Mouse (Mus musculus): ENCODE data around the gene Fam214a. TPM values are rescaled to one million over a fixed set of nuclear protein-coding genes. Genes with fewer than 3 reads are reported as not detected.

Fam214a gene
- total RNA-seq, 1 experiment from 2014 or later: 29.0 TPM

- ATAC-seq (replicated peaks in 1 of 2; ENCODE audit: insufficient read depth in 1 of 2, low FRiP score in 2 of 2, low TSS enrichment in 1 of 2, low read depth in 1 of 2, poor library complexity in 2 of 2, severe bottlenecking in 2 of 2): peak; percentile 89 to 99
Observed at GRCm38 (mm10) chr9:75037451-75038356, 85.0 kb downstream of the Fam214a start, which contains the start of gene Arpp19. Arpp19 (plus strand) TSS chr9:75037614.

DNA sequence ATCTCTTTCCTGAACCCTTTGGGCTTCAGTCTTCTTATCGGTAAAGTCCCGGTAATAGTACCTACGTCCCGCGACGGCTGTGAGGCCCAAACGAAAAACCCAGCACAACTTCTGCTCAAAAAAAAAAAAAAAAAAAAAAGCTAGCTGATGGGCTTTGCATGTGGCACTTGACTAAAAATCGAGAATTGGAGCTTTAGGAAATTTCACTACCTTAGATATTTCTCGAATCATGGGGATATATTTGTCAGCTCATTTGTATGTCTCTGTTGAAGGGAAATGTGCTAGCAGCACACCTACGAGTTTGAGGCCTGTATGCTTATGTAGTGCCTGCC lies 85.6 kb downstream of the Fam214a start:
- ATAC-seq (replicated peaks in 1 of 2; ENCODE audit: insufficient read depth in 1 of 2, low FRiP score in 2 of 2, low TSS enrichment in 1 of 2, low read depth in 1 of 2, poor library complexity in 2 of 2, severe bottlenecking in 2 of 2): no peak

DNA sequence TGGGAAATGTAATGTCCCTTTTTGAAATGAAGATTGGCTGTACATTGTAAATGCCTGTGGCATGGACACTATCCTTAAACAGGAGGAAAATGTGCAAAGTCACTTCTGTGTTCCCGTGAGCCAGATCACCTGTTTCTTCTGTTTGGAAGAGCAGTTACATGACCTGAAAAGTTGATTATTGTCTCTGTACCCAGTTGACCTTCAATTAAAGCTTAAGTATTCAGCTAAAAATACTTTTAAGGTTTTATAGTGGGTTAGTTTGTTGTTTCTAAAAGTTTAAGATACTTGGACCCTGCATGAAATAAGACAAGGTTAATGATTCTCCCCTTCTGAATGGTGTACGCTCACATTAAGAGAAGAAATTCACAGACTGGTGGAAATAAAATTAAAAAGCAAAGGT lies 87.9 kb downstream of the Fam214a start:
- no peak for ATAC-seq (replicated peaks in 1 of 2; ENCODE audit: insufficient read depth in 1 of 2, low FRiP score in 2 of 2, low TSS enrichment in 1 of 2, low read depth in 1 of 2, poor library complexity in 2 of 2, severe bottlenecking in 2 of 2)

DNA sequence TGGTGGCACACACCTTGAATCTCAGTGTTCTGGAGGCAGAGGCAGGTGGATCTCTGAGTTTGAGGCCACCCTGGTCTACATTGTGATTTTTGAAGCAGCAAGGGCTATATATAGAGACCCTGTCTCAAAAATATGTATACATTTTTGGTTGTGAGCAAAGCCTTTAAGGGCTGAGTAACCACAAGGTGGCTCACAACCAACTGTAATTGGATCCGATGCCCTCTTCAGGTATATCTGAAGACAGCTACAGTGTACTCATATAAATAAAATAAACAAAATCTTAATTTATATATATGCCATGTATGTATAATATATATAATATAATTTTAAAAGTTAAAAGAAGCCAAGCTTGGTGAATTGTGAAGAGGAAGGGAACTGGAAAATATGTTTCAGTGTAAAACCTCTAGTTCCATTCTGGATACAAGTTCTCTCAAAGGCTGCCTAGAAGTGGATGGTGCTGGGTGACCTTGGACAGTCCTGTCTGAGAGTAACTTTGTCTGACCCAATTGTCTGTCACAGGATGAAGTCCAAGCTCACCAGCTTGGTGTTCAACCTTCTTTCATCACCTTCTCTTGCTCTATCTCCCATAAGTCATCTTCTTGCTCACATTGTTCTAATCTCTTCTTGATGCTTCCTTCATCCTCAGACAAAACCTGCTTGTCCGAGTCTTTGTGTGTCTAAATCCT lies 89.3 kb downstream of the Fam214a start:
- ATAC-seq (replicated peaks in 1 of 2; ENCODE audit: insufficient read depth in 1 of 2, low FRiP score in 2 of 2, low TSS enrichment in 1 of 2, low read depth in 1 of 2, poor library complexity in 2 of 2, severe bottlenecking in 2 of 2): no peak

GRCm38 (mm10) chr9:75043191-75043590 lies 90.5 kb downstream of the Fam214a start:
- no peak for ATAC-seq (replicated peaks in 1 of 2; ENCODE audit: insufficient read depth in 1 of 2, low FRiP score in 2 of 2, low TSS enrichment in 1 of 2, low read depth in 1 of 2, poor library complexity in 2 of 2, severe bottlenecking in 2 of 2)

- ATAC-seq (replicated peaks in 1 of 2; ENCODE audit: insufficient read depth in 1 of 2, low FRiP score in 2 of 2, low TSS enrichment in 1 of 2, low read depth in 1 of 2, poor library complexity in 2 of 2, severe bottlenecking in 2 of 2): no peak
Observed at GRCm38 (mm10) chr9:75047079-75047478, 94.4 kb downstream of the Fam214a start.

DNA sequence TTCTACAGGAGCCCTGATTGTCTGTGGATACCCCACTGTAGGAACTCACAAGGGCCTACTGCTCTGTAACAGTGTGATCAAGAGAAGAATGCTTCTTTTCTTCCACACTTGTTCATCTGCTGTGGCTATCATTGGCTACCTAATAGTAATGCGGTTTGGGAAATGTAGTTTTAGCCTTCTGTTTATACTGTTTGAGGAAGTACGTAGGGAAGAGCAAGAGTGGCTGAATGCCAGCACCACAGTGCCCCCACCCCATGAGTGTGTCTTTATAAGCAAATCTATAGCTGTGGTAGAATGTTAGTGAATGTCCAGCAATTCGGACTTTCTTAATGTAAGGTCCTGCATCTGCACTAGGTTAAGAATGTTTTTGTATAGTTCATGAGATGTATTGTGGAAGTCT lies 96.4 kb downstream of the Fam214a start:
- peak; percentile 34 to 73; a peak in 3 of 4 replicates for ATAC-seq (replicated peaks in 1 of 2; ENCODE audit: insufficient read depth in 1 of 2, low FRiP score in 2 of 2, low TSS enrichment in 1 of 2, low read depth in 1 of 2, poor library complexity in 2 of 2, severe bottlenecking in 2 of 2)

DNA sequence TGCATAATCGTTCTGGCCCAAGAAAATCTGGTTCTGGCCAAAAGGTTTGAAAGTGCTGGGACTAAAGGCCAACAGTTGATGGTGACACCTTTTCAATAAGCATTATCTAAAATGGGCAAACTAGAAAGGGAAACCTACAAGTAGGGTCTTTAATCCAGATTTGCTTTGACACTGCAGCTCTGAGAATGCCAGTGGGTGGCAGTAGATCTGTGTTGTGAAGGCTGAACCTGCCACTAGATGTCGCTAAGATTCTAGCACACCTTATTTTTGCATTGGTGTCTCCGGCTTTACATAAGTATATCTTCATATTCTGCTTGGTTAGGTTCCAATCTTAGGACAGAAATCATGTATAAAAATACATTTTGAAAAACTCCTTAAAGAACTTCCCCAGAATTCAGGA lies 97.3 kb downstream of the Fam214a start:
- ATAC-seq (replicated peaks in 1 of 2; ENCODE audit: insufficient read depth in 1 of 2, low FRiP score in 2 of 2, low TSS enrichment in 1 of 2, low read depth in 1 of 2, poor library complexity in 2 of 2, severe bottlenecking in 2 of 2): peak; percentile 65 to 85

DNA sequence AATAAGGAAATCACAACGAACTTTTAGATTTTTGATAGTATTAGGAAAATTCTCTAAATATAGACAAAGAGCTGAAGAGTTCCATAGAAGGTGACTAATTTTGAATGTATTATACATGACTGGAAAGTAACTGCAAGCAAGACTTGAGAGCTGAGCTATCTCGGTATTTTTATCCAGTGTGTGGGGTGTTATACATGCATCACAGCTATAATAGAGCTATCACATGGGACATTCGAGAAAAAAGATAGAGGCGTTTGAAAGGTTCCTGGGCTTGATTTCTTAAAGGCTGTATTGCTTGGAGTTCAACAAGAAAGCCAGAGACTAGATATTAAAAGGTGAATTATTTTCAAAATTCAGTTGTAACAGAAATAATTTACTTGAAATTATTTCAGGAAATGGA lies 99.2 kb downstream of the Fam214a start:
- no peak for ATAC-seq (replicated peaks in 1 of 2; ENCODE audit: insufficient read depth in 1 of 2, low FRiP score in 2 of 2, low TSS enrichment in 1 of 2, low read depth in 1 of 2, poor library complexity in 2 of 2, severe bottlenecking in 2 of 2)

DNA sequence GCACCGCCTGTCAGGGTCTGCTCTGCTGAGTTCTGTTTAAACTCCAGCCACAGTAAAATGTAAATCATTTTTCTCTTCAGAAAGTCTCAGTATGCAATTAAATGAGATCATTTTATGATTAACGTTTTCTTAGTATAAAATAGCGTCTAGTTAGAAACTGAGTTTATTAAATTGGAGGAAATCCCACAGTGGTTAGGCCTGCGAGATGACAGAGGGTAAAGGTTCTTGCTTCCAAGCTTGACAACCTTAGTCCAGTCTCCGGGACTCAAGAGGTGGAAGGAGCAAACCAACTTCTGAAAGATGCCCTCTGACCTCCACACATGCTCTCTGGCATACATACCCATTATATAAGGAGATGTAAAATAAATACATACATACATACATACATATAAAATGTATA lies 102.4 kb downstream of the Fam214a start:
- no peak for ATAC-seq (replicated peaks in 1 of 2; ENCODE audit: insufficient read depth in 1 of 2, low FRiP score in 2 of 2, low TSS enrichment in 1 of 2, low read depth in 1 of 2, poor library complexity in 2 of 2, severe bottlenecking in 2 of 2)

- ATAC-seq (replicated peaks in 1 of 2; ENCODE audit: insufficient read depth in 1 of 2, low FRiP score in 2 of 2, low TSS enrichment in 1 of 2, low read depth in 1 of 2, poor library complexity in 2 of 2, severe bottlenecking in 2 of 2): peak; percentile 42 to 78
Observed at GRCm38 (mm10) chr9:75064678-75065331, 112.1 kb downstream of the Fam214a start.

GRCm38 (mm10) chr9:75070457-75071028 lies 117.9 kb downstream of the Fam214a start, which contains the start of gene Myo5a:
Myo5a (plus strand) TSS chr9:75071015.
- ATAC-seq (replicated peaks in 1 of 2; ENCODE audit: insufficient read depth in 1 of 2, low FRiP score in 2 of 2, low TSS enrichment in 1 of 2, low read depth in 1 of 2, poor library complexity in 2 of 2, severe bottlenecking in 2 of 2): peak in 1 of 2 experiments; percentile 12; a peak in 1 of 4 replicates

DNA sequence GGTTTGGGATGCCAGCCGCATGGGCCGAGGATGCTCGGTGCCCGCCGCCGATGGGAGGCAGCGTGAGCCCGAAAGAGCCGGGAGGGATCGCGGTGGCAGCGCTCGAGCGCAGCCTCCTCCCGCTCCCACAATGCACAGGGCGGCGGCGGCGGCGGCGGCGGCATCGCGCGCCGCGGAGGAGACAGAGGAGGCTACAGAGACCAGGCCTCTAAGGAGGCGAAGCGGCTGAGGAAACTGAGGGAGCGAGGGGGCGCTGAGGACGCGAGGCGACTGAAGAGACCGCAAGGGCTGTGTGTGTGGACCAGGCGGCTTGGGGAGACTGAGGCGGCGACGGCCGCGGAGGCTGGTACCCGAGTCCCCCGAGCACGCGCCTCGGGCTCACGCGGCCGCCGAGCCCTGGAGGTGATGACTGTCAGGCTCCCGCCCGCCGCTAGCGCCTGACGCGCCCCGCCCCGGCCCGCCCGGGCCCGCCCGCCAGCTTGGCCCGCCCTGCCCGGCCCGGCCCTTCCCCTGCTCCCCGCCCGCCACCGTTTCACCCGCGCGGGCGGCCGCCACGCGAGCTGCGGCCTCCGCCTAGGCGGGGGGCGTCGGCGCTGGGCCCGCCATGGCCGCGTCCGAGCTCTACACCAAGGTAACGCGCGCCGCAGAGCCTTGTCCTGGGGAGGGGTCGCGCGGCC lies 118.5 kb downstream of the Fam214a start:
- ATAC-seq (replicated peaks in 1 of 2; ENCODE audit: insufficient read depth in 1 of 2, low FRiP score in 2 of 2, low TSS enrichment in 1 of 2, low read depth in 1 of 2, poor library complexity in 2 of 2, severe bottlenecking in 2 of 2): peak; percentile 60 to 80

- ATAC-seq (replicated peaks in 1 of 2; ENCODE audit: insufficient read depth in 1 of 2, low FRiP score in 2 of 2, low TSS enrichment in 1 of 2, low read depth in 1 of 2, poor library complexity in 2 of 2, severe bottlenecking in 2 of 2): peak; percentile 75 to 79
Observed at GRCm38 (mm10) chr9:75071706-75072192, 119.1 kb downstream of the Fam214a start.

DNA sequence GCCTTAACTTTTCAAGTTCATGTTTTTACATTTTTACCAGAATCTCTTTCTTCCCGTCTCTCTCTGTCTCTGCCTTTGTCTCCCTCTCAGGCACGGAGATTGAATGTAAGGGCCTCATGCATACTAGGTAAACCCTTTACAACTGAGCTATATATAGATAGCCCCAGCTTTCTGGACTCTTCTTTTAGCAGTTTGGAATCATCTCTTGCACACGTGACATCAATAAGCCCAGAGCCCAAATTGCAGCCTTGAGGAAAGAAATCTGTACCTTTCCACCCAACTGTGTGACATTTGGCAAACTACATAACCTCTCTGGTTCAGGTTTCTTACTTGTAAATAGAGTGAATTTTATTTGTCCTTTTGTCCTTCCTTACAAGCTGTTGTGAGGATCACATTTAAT lies 119.7 kb downstream of the Fam214a start:
- ATAC-seq (replicated peaks in 1 of 2; ENCODE audit: insufficient read depth in 1 of 2, low FRiP score in 2 of 2, low TSS enrichment in 1 of 2, low read depth in 1 of 2, poor library complexity in 2 of 2, severe bottlenecking in 2 of 2): no peak

DNA sequence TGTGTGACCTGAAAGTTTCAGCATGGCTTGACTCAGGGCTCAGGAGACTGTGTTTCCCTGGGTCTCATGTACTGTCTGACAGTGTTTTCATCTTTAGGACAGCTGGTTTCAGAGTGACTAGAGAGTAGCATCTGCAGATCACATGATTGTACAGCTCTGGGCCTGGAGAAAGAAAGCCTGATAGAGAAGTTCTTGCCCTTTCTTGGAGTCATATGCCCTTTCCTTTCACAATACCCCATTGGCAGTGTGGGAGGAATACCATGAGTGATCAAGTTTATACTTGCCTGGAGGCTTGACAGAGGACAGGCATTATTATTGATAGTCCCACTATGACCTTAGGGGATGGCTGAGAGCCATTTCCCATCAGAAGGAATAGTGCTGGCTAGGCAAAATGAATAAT lies 124.5 kb downstream of the Fam214a start:
- ATAC-seq (replicated peaks in 1 of 2; ENCODE audit: insufficient read depth in 1 of 2, low FRiP score in 2 of 2, low TSS enrichment in 1 of 2, low read depth in 1 of 2, poor library complexity in 2 of 2, severe bottlenecking in 2 of 2): no peak

Data from hematopoietic stem cell, adult 5-6 weeks (primary cell).